Mouse (Mus musculus): Measurements from ENCODE around the gene Kcnh1.

Gene Kcnh1

GRCm38 (mm10) chr1:192473134-192473533 lies 282.6 kb downstream of the Kcnh1 start:
- DNase-seq, result no peak

DNA sequence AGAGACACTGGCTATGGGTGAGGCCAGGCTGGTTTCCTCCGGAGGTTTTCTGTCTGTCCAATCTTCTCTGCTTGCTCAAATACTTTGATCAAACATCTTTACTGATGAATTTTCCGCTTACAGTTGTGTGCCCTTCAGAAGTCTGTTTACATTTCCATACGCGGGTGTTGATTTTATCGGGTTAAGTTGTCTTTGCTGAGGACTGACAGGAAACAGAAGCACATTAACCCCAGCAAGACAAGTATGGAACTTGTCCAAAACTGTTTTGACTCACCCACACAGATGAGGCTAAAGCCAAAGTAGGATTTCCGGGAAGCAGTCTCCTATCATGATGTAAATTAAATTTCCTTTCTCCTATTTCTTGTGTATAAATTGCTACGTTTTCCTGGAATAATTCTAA lies 286.1 kb downstream of the Kcnh1 start:
- no peak for DNase-seq

GRCm38 (mm10) chr1:192477556-192477955 lies 287.0 kb downstream of the Kcnh1 start:
- DNase-seq, result no peak

- DNase-seq, result no peak
These were observed 287.6 kb downstream of the Kcnh1 start for GRCm38 (mm10) chr1:192478176-192478575.

DNA sequence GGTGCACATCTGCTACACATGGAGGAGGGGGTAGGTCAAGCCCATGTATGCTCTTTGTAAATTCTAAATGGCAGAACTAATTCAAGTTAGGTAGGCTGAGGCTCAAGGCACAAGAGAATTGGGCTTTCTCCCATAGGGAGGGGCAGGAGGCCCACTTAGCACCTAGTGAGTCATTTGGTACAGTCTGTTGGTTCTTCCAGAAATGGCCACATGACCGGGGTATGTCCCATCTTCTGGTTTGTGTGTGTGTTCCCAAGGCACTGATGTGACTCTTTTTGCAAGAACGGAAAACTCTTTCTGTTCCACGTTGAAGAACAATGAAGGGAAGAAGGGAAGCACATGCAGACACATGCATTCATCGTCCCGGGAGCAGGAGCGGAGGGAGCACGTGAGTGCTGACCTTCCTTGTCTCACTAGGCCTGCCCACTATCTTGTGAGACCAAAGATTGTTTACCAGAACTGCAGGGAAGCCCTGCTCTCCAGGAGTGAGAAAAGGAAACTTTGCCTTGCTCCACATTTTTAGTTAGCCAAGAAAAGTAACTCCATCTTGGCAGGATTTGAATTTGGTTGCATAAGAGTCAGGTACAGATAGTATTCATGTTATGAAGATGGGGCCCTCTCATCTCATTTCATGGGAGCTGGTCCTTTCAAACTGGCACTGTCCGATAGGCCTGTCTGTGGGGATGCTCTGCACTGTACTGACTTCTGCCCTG lies 289.7 kb downstream of the Kcnh1 start:
- no peak for DNase-seq

DNA sequence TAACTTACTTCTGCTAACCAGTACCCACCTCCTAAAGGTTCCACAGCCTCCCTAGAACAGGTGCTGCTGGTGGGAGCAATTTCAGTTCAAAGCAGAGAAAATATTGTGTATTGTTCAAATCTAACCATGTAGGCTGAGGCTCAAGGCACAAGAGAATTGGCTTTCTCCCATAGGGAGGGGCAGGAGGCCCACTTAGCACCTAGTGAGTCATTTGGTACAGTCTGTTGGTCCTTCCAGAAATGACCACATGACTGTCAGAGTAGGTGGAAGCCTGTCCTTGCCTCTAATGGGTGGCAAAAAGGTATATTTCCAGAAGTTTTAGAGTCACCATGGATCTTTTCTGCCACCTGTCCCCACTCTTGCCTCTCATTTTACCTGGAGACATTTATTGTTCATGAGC lies 290.9 kb downstream of the Kcnh1 start:
- DNase-seq, result no peak

GRCm38 (mm10) chr1:192485030-192485429 lies 294.5 kb downstream of the Kcnh1 start:
- no peak for DNase-seq

DNA sequence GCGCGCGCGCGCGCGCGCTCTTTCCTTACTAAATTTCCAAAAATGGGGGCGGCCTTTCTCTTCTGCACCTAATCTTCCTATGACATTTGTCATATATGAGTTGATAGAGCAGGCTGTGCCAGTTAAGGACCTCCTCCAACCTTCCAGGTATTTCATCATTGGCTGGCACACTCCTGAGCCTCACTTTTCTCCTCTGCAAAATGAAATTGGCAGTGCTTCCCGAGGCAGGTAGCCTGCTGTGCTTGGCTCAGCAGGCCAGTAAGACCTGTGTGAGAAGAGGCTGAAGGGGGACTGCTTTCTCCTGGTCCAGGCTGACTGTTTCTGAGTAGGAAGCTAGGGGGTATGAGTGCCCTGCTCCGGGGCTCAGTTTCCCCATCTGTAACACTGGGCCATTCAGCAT lies 297.0 kb downstream of the Kcnh1 start:
- no peak for DNase-seq

DNA sequence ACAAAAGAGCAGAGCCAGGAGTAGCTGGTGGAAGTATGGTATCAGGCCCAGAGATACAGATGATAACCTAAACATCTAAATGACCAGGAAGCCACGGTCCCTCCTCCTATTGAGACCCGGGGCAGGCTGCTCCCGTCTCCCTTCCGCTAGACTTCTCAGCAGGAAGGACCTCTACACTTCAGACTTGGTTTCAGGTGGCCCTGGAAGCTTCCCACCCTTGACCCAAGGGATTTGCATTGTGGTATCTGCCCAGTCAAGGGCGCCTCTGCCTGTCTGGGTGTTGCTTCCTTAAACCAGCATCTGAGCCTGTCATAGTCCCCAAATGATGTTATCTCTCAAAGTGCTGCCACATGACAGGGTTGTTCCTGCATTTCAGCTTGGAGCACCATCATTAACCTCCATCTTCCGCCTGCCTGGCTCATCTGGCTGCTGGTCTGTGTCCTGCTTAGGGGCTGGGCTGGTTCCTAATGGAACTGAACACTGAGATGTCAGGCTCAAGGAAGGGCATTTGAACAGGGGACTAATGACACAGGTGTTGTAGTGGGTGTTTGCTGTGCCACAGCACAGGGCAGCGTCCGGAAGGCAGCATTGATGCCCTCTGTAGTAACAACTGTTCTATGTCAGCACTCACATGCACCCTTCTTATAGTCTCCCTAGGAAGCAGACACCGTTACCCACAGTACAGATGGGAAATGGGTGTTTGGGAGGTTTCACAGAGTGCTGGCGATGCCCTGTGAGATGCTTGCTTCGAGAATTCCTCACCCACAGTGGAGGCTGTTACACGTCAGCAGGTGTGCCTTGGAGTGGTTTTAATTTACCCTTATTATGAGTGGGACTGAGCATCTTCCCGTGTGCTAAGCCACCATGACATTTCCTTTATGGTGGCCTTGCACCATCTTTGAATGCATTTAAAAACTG lies 299.6 kb downstream of the Kcnh1 start:
- no peak for DNase-seq

DNA sequence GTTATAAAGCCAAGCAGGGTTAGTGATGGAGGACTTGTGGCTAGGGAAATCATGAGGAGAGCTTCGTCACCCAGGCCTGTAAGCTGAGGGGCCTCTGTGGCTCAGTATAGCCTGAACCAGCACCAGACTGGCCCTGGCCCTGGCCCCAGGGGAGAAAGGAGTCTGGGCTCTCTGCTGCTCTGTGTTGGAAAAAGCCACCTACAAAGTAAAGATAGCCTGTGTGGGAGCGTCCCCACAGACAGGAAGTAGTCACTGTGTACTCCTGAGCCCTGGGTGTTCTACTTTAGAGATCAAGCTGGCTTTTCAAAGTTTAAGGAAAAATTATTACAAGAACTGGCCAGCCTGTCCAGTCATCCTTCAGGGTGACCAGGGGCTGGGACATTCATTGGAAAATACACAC lies 306.9 kb downstream of the Kcnh1 start:
- DNase-seq, result no peak

GRCm38 (mm10) chr1:192502016-192502415 lies 311.4 kb downstream of the Kcnh1 start:
- DNase-seq, result no peak

DNA sequence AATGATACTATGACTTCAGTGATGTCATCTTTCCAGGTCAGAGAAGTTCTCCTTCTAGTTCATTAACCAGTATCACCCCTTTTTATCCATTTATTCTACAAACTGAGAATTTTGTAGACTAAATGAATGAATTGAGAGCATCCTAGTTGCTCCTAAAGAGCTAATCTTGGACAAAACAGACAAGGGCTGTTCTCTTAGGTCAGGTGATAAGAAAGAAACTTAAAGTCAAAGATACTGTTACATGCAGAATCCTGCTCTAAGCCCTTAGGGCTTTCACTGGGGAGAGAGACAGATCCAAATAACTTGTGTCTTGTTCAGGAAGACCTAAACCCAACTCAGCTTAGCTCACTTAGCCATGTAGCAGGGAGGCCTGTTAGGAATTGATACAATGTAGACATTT lies 312.3 kb downstream of the Kcnh1 start:
- DNase-seq, result no peak

DNA sequence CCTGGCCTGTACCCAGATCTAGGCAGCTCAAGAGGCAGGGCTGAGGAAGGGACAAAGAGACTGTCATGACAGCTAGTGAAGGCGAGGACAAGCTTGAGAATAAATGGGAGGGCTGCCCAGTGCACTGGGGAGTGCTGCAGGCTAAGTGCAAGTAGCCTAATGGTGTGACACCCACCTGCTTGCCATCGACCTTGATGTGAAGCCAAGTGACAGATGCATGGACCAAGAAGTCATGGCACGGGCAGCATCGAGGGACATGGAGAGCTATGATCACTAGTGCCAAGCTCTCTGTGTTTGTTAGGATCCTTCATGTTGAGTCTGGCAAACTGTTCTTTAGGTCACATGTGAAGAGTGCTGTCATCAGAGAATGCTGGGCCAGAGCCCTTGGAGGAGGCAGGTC lies 313.1 kb downstream of the Kcnh1 start:
- DNase-seq, result no peak

GRCm38 (mm10) chr1:192512821-192513220 lies 322.2 kb downstream of the Kcnh1 start:
- DNase-seq, result no peak

GRCm38 (mm10) chr1:192515373-192515772 lies 324.8 kb downstream of the Kcnh1 start:
- DNase-seq, result no peak

- no peak for DNase-seq
These were observed 329.1 kb downstream of the Kcnh1 start for GRCm38 (mm10) chr1:192519713-192520112.

DNA sequence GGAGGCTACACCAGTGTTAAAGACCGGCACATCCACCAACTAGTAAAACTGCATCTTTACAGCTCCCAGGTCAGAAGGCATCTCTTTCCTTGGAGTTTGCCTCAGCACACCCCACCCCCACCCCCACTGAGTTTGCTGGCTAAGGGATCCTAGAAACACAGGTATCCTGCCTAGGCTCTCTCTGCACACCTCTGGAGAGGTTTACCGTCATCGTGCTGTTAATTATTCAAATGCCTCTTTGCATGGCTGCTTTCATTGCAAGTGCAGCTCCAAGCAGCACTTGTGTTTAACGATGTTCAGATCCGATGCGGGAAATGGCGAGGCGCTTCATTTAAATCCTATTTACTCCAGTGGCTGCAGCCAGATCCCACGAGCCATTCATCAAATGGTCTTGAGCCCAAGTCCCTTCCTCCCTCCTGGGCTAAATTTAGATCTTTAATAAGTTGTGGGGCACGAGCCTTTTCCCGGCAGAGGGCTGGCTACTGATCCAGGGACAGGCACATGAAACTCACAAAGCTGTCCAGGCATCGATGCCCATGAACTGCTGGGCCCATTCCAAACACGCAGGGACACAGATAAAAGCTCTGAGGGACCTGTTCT lies 330.4 kb downstream of the Kcnh1 start:
- DNase-seq, result no peak

DNA sequence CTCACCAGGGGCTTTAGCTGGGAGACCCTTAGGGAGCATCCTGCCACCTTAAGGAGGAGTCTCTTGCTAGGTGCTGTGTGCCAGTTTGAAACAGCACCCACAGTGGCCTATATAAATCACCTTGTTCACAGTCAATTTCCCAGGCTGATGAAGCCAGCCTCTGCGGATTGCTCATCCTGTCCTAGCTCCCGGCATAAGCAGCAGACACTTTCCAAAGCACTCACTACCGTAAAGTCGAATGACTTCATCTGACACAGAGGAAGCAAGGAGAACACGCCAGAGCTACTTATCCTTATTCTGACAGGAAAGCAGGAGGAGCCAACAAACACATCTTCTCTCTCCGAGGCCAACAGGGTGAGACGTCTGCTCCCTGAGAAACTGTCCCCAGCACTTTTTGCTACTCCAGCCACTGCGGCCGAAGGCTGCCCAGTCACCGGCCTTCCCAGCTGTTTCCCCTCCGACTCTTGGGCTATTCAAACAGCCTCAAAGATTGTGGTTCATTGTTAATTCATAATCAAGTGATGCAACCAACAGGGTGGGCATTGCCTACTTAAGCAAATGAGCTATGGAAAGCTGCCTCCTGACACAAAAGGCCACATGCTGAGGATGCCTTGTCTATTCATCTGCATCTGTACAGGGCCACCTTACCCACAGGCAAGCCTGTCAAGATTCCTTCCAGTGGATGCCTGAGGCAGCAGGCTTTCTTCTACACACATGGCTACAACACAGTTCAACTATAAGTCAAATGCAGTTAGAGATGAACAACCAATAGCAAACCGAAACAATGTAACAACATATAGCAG lies 332.0 kb downstream of the Kcnh1 start:
- no peak for DNase-seq

DNA sequence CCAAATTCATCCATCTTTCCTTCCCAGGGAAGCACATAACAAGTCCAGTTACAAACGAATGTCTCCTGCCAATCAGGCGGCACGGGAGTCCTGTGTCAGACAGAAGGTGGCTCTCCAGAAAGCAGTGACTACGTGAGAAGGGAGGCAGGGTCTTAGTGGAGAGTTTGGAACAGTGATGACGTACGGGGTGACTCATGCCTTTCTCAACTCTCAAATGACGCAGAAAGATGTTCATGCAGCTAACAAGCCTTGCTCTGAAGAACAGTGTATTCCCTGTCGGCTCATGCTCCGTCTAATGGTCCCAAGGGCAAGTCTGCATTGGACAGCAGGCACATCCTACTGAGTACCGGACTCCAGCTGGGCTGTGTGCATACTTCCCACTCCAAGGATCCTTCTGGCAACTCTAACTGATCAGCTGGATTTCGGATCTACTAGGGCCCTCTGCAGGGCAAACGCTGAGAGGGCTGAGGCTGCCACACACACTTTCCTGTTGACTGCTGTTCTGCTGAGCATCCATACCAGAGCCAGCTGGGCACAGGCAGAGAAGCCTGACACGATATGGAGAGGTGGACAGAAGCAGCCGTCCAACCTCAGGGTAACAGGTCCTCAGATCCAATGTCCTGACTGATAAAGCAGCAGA lies 335.3 kb downstream of the Kcnh1 start:
- no peak for DNase-seq

DNA sequence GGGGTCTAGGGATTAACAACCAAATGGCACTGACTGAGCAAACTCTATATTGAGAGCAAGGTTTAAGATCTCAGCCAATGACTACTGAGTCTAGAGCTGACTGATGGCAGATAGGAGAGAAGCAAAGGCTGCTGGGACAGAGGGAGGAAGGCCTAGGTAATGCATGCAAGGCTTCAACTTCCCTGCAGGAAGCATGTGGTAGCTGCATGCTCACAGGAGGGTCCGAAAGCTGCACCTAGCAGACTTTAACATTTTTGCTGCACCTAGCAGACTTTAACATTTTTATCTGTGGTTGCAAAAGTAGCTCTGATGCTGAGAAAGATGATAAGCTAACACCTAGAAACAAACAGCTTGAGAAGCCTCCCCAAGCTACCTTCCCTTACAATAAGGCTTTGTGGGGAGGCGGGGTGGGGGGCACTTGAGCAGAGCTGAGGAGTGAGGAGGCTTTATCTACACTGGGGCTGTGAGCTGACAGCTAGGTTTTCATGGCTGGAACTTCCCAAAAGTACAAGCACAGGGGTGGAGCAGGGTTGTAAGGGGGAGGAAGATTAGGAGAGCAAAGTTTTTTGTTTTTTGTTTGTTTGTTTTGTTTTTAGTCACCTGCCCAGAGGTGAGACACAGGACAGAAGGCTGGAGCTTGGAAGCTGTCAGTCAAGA lies 341.0 kb downstream of the Kcnh1 start:
- no peak for DNase-seq

DNA sequence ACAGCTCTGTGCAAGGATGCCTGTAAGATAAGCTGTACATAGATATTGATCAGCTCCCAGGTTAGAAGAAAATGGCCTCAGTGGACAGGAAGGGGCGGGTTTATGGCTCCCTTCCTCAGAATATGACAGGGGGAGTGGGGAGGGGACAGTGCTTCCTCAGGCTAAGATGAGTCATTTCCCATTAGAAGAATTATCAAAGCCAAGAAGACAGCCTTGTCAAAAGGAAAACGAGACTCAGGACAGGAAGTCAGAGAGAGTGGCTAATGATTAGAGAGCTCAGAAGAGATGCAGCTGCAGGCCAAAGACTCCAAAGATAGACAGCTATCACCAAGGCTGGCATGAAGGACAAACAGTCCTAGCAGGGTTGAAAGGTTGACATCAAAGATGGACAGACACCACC lies 341.6 kb downstream of the Kcnh1 start:
- DNase-seq, result no peak

DNA sequence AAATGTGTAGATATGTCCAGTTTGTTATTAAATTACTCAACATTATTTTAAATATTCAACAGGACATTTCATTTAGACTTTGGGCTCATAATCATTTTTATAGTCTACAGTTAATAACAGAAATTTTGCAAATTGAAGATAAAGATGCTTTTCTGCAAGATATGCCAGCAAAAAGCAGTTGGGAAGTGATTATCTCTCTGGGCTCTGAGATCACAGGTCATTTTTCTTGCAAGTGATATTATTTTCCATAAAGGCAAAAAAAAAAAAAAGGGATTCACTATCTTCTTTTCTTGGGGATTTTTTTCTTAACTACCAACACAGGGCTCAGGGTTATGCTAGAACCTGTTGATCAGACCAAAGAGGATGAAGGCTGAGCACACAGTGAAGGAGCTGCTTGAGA lies 342.4 kb downstream of the Kcnh1 start:
- no peak for DNase-seq

Data from thymus, postnatal 36 days (tissue).